In the genomic region with DNA sequence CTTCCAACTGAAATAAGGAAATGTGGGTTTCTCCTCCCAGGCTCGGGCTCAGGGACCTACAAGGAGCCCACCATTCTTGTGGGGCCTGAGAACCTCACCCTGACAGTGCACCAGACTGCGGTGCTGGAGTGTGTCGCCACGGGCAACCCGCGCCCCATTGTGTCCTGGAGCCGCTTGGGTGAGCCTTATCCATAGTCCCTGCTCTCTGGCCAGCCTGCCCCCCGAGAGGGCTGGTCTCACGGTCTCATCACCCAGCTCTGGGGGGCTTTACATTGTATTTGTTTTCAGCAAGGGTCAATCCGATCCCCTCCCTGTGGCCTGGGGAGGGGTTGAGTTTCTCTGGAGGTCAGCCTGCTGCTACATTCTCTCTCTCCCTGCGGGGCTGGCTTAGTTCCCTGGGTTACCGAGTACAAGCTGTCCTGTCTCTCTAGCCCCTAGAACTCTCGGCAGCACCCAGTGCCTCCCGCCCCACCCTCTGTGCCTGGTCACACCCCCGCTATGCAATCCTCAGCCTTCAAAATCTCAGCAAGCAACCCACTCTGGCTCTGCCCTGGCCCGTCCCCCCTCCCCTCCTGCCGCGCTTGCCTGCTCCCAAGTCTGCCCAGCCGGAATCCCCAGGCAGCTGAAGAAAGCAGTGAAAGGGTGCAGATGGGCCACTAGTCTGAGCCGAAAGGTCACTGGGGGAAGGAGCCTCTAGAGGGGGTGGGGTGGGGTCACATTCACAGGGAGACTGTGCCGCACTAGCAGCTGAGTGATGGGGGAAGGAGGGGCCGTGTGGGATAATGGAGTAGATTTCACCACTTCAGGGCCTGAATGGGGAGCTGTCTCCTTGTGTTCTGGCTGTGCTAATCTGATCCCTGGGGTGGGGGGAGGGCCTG, we compare ENCODE assay signal across 9 mouse cellular contexts. TPM values are rescaled to one million over a fixed set of nuclear protein-coding genes. Genes with fewer than 3 reads are reported as not detected.
DNase-seq lines count a peak whose midpoint lies in the region; ATAC-seq and TF ChIP-seq lines count a peak whose summit lies in the region.
"Had no signal": no experiment of that assay in that cellular context is flagged by ENCODE, and none has a peak within 500 bp of the region (broad histone marks: within the 10 kb centered on the region; RNA-seq: fewer than 3 reads in every experiment).

No protein-coding gene starts in this region.

- H3K27me3 ChIP-seq in heart, adult 2 months (ENCODE audit: control insufficient read depth, insufficient read depth, low read length), result no peaks in the 10 kb centered on the region
- H3K27me3 ChIP-seq in heart, embryonic 10.5 days (ENCODE audit: insufficient read depth, poor library complexity, severe bottlenecking), result 0 out of 2 replicates have a peak, but pooled peaks cover 31% of the 10 kb centered on the region
- peaks cover 76% of the 10 kb centered on the region for H3K27me3 ChIP-seq in limb, embryonic 12.5 days

- intact Hi-C loops in heart, adult 2 months (cut with DNase I), result no loop called here

- WGBS in heart, adult 2 months, result 27% methylated on average over 22 of the region's 22 CpGs
- 5% methylated on average over 22 of the region's 22 CpGs for WGBS in heart, embryonic 10.5 days
- WGBS in limb, embryonic 12.5 days, result 9% methylated on average over 22 of the region's 22 CpGs

- DNase-seq in heart, adult 18-20 months, result peak; percentile 39 to 54
- no peak for DNase-seq in heart, adult 2 months
- DNase-seq in ZHBTc4 (ENCODE audit: low read depth, low spot score), result peak; percentile 93
- peak; percentile 90 for DNase-seq in heart, embryonic 10.5 days (ENCODE audit: low spot score)
- peak; percentile 95 for DNase-seq in retina, postnatal 1 day
- DNase-seq in layer of hippocampus, adult 9-11 months, result no peak
- no peak for DNase-seq in layer of hippocampus, adult 8-10 months (ENCODE audit: low spot score in 2 of 2)

- no peaks in the 10 kb centered on the region for H3K36me3 ChIP-seq in heart, adult 2 months (ENCODE audit: control insufficient read depth, insufficient read depth, low read length)
- H3K36me3 ChIP-seq in heart, embryonic 10.5 days, result peaks cover 24% of the 10 kb centered on the region
- H3K36me3 ChIP-seq in limb, embryonic 12.5 days, result peaks cover 12% of the 10 kb centered on the region

- H3K4me1 ChIP-seq in heart, adult 2 months (ENCODE audit: control insufficient read depth, insufficient read depth, low read length), result no peaks in the 10 kb centered on the region
- H3K4me1 ChIP-seq in heart, embryonic 10.5 days, result peaks cover 59% of the 10 kb centered on the region
- H3K4me1 ChIP-seq in limb, embryonic 12.5 days (replicated peaks), result peaks cover 59% of the 10 kb centered on the region

- no peaks in the 10 kb centered on the region for H3K79me2 ChIP-seq in heart, adult 2 months (replicated peaks; ENCODE audit: control insufficient read depth, insufficient read depth, low read length)

- H3K9ac ChIP-seq in heart, adult 2 months (ENCODE audit: low read depth, low read length), result no peak overlapping the region
- H3K9ac ChIP-seq in limb, embryonic 12.5 days (replicated peaks), result peak overlapping the region; percentile 34

- no peaks in the 10 kb centered on the region for H3K9me3 ChIP-seq in heart, embryonic 10.5 days
- H3K9me3 ChIP-seq in limb, embryonic 12.5 days, result no peaks in the 10 kb centered on the region

- no peak for TF ChIP-seq POLR2A in heart, adult 2 months (IDR thresholded peaks at IDR 0.05; ENCODE audit: insufficient read depth, low read depth, low read length)

- no peak overlapping the region for H3K27ac ChIP-seq in heart, adult 2 months
- peak overlapping the region; percentile 84 for H3K27ac ChIP-seq in heart, embryonic 10.5 days
- H3K27ac ChIP-seq in limb, embryonic 12.5 days, result no peak overlapping the region

- TF ChIP-seq CTCF in heart, adult 2 months (IDR thresholded peaks at IDR 0.05), result no peak

- peak; percentile 26; the same call in 1 of the 2 replicates for ATAC-seq in limb, embryonic 12.5 days (ENCODE audit: insufficient number of reproducible peaks, insufficient read depth, low FRiP score, low TSS enrichment, low read depth)

- no peak overlapping the region for H3K4me3 ChIP-seq in heart, adult 2 months
- H3K4me3 ChIP-seq in heart, embryonic 10.5 days, result peak overlapping the region; percentile 47
- H3K4me3 ChIP-seq in limb, embryonic 12.5 days (replicated peaks), result no peak overlapping the region

- peak overlapping the region; percentile 36 for H3K4me2 ChIP-seq in limb, embryonic 12.5 days

- TF ChIP-seq EP300 in heart, adult 2 months (IDR thresholded peaks at IDR 0.05; ENCODE audit: insufficient read depth, low read depth, low read length), result no peak

RNA-seq across cellular contexts. Expression of gene Parp16, which starts 16.6 kb away (rescaled TPM):
- 1 to 10 TPM; 2.3 to 2.9 TPM for total RNA-seq in heart, adult 18-20 months (2021)
- 1 to 10 TPM; 2.6 to 3.1 TPM for total RNA-seq in heart, adult 2 months (2021)
- 3.7 and 4.8 TPM in 2 replicates for polyA plus RNA-seq in heart, adult 2 months (2012; rRNA removed)
- 4.8 and 5.8 TPM in 2 replicates for polyA plus RNA-seq in heart, embryonic 10.5 days (2016; fragmentation: Nextera tagmentation; extraction: Ambion mirVana)
- polyA plus RNA-seq in limb, embryonic 12.5 days (2016; fragmentation: Nextera tagmentation; extraction: Ambion mirVana), result 8.2 and 8.7 TPM in 2 replicates
- total RNA-seq in layer of hippocampus, adult 8-10 months (2022), result 1 to 10 TPM; 4.4 to 6.0 (median 5.6) TPM

RNA-seq across cellular contexts. Expression of gene Igdcc3, which starts 37.6 kb away (rescaled TPM):
- under 1 TPM; 0.15 to 0.18 TPM for total RNA-seq in heart, adult 18-20 months (2021)
- total RNA-seq in heart, adult 2 months (2021), result under 1 TPM; 0.07 to 0.10 TPM
- 0.12 and 0.16 TPM in 2 replicates for polyA plus RNA-seq in heart, adult 2 months (2012; rRNA removed)
- 26.8 and 65.0 TPM in 2 replicates for polyA plus RNA-seq in heart, embryonic 10.5 days (2016; fragmentation: Nextera tagmentation; extraction: Ambion mirVana)
- 6.2 and 6.4 TPM in 2 replicates for polyA plus RNA-seq in limb, embryonic 12.5 days (2016; fragmentation: Nextera tagmentation; extraction: Ambion mirVana)
- 1 to 10 TPM; 2.3 to 3.2 (median 2.5) TPM for total RNA-seq in layer of hippocampus, adult 8-10 months (2022)
- total RNA-seq: MEL had no signal

Comparison
In these comparisons a context has a peak if more than half of its experiments do, and no peak if none do; other contexts are left out.
1. DNase-seq: peak in heart, adult 18-20 months (2 of 2), ZHBTc4 (single experiment), heart, embryonic 10.5 days (single experiment) and retina, postnatal 1 day (single experiment); none in heart, adult 2 months (0 of 2), layer of hippocampus, adult 9-11 months (single experiment) and layer of hippocampus, adult 8-10 months (0 of 2).